Comparison of ENCODE assay signal across 22 mouse cellular contexts in the genomic region with DNA sequence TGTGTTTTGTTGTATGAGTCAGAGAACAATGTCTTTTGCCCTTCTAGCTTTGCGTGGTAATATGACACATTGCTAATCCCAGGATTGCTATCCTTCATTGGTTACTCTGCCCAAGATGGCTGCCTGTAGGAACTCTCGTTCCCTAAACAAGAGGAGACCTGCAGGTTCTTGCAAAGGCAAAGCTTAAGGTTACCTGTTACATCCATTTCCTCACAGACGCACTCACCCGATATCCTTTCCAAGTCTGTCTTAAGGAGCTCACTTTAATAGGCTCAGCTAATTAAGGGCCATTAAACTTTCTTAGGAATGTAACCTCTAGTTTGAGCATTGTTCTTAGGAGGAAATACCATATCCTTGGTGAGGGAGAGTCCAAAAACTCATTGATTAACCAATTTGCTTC. TPM values are rescaled to one million over a fixed set of nuclear protein-coding genes. Genes with fewer than 3 reads are reported as not detected.
"Had no signal": no experiment of that assay in that cellular context is flagged by ENCODE, and none has a peak within 500 bp of the region (broad histone marks: within the 10 kb centered on the region; RNA-seq: fewer than 3 reads in every experiment).

No protein-coding gene starts in this region.

- ATAC-seq: midbrain, embryonic 16.5 days had no signal

- H3K4me2 ChIP-seq: lung, embryonic 14.5 days; midbrain, embryonic 12.5 days; neural tube, embryonic 13.5 days; neural tube, embryonic 15.5 days; stomach, embryonic 15.5 days had no signal

- H3K27me3 ChIP-seq: neural tube, embryonic 13.5 days; neural tube, embryonic 15.5 days; stomach, embryonic 15.5 days had no signal

- H3K4me1 ChIP-seq: midbrain, embryonic 10.5 days; neural tube, embryonic 13.5 days had no signal

- H3K4me3 ChIP-seq: midbrain, embryonic 10.5 days; midbrain, embryonic 12.5 days; myocyte; neural tube, embryonic 13.5 days; neural tube, embryonic 15.5 days; stomach, embryonic 15.5 days had no signal

- H3K9ac ChIP-seq: lung, embryonic 14.5 days; midbrain, embryonic 12.5 days; neural tube, embryonic 13.5 days; neural tube, embryonic 15.5 days; stomach, embryonic 15.5 days had no signal

- H3K27ac ChIP-seq: midbrain, embryonic 10.5 days; midbrain, embryonic 12.5 days; neural tube, embryonic 13.5 days; neural tube, embryonic 15.5 days; stomach, embryonic 15.5 days; stomach, postnatal 0 days had no signal

- H3K9me3 ChIP-seq: midbrain, embryonic 10.5 days; midbrain, embryonic 12.5 days; neural tube, embryonic 13.5 days; neural tube, embryonic 15.5 days; stomach, embryonic 15.5 days had no signal

- DNase-seq: lung, adult 18-20 months; lung, embryonic 14.5 days; lung, postnatal 10 days; lung, postnatal 4 days; midbrain, embryonic 14.5 days; retina, postnatal 1 day; right cerebral cortex, adult 18-20 months; right cerebral cortex, postnatal 25 days; right cerebral cortex, postnatal 4 days; spleen, adult 18-20 months; thymus, adult 2 months; thymus, postnatal 25 days; thymus, postnatal 4 days had no signal

- H3K36me3 ChIP-seq: midbrain, embryonic 10.5 days; midbrain, embryonic 12.5 days; neural tube, embryonic 13.5 days; neural tube, embryonic 15.5 days; stomach, embryonic 15.5 days had no signal

RNA-seq across cellular contexts. Expression of a gene that starts 31.0 kb away (rescaled TPM):
- total RNA-seq: megakaryocyte-erythroid progenitor cell, adult 5-6 weeks had no signal
